Mouse (Mus musculus): ENCODE data around the gene Prrt2. TPM values are rescaled to one million over a fixed set of nuclear protein-coding genes. Genes with fewer than 3 reads are reported as not detected.

The Prrt2 gene
- polyA plus RNA-seq, 1 experiment from 2014 or later = 0.88 TPM

GRCm38 (mm10) chr7:127025556-127026160 is 4.6 kb upstream of the Prrt2 start:
- Histone ChIP-seq H3K27me3 (replicated peaks) (no peaks in the 10 kb centered on the region), H3K4me3 (peak overlapping the region; percentile 90), H3K9me3 (replicated peaks) (no peaks in the 10 kb centered on the region), H3K36me3 (peaks cover 69% of the 10 kb centered on the region), H3K4me2 (peak overlapping the region; percentile 98), H3K9ac (peak overlapping the region; percentile 100), H3K4me1 (peaks cover 75% of the 10 kb centered on the region), H3K27ac (peak overlapping the region; percentile 98)
- WGBS (ENCODE audit: insufficient replicate concordance) = under 1% methylated on average over 53 of the region's 65 CpGs
- no peak for ATAC-seq

GRCm38 (mm10) chr7:127024755-127025555 is 3.9 kb upstream of the Prrt2 start:
- Histone ChIP-seq H3K27ac (peak overlapping the region; percentile 98), H3K4me2 (peak overlapping the region; percentile 98), H3K9ac (peak overlapping the region; percentile 100), H3K27me3 (replicated peaks) (no peaks in the 10 kb centered on the region), H3K9me3 (replicated peaks) (no peaks in the 10 kb centered on the region), H3K36me3 (peaks cover 62% of the 10 kb centered on the region), H3K4me3 (peak overlapping the region; percentile 90), H3K4me1 (peaks cover 72% of the 10 kb centered on the region)
- WGBS (ENCODE audit: insufficient replicate concordance) = under 1% methylated on average over 30 of the region's 30 CpGs
- ATAC-seq = peak; percentile 32

GRCm38 (mm10) chr7:127023896-127024690 is 3.1 kb upstream of the Prrt2 start:
- Histone ChIP-seq H3K4me3 (peak overlapping the region; percentile 90), H3K9me3 (replicated peaks) (no peaks in the 10 kb centered on the region), H3K9ac (peak overlapping the region; percentile 100), H3K4me2 (peak overlapping the region; percentile 98), H3K36me3 (peaks cover 54% of the 10 kb centered on the region), H3K27ac (peak overlapping the region; percentile 98), H3K27me3 (replicated peaks) (no peaks in the 10 kb centered on the region), H3K4me1 (peaks cover 75% of the 10 kb centered on the region)
- no peak for ATAC-seq
- WGBS (ENCODE audit: insufficient replicate concordance) = 24% methylated on average over 19 of the region's 19 CpGs

- peak overlapping the region; percentile 98 for H3K4me2 ChIP-seq
- H3K27ac ChIP-seq = peak overlapping the region; percentile 98
- H3K36me3 ChIP-seq = peaks cover 46% of the 10 kb centered on the region
- no peaks in the 10 kb centered on the region for H3K9me3 ChIP-seq (replicated peaks)
- ATAC-seq = no peak
- WGBS (ENCODE audit: insufficient replicate concordance) = 81% methylated on average over 13 of the region's 13 CpGs
- H3K4me1 ChIP-seq = peaks cover 76% of the 10 kb centered on the region
- peak overlapping the region; percentile 100 for H3K9ac ChIP-seq
- H3K27me3 ChIP-seq (replicated peaks) = no peaks in the 10 kb centered on the region
- peak overlapping the region; percentile 90 for H3K4me3 ChIP-seq
These were observed 2.3 kb upstream of the Prrt2 start for GRCm38 (mm10) chr7:127023272-127023691.

DNA sequence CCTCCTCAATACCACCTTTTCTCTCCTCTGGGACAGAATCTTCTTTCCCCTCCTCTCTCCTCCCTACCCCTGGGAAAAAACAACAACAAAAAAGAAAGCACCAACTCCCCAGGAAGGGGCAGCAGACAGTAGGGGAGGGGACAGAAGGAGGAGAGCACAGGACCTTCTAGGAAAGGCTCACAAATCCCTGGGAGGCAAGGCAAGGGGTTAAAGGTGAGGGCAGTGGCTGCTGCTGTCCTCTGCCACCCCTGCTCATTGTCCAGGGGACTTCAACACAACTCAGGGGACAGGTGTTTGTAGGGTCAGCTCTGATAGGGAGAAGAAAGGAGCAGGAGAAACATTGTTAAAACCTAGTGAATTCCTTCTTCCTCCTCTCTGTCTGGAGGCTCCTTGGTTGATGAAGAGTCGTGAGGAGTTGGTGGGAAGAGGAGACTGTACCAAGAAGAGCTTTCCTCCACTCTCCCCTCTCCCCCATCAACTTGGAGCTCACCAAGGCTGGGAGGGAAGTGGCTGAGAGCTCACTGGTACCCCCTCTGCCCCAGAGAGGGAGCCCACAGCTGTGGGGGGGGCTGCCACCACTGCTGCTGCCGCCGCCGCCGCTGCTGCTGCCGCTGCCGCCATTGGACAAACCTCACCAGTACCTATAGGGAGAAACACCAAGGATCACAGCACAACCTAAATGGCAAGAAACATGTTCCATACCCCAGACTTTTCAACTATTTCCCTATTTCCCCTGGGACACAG is 1.7 kb upstream of the Prrt2 start:
- 87% methylated on average over 7 of the region's 7 CpGs for WGBS (ENCODE audit: insufficient replicate concordance)
- Histone ChIP-seq H3K4me3 (peak overlapping the region; percentile 90), H3K36me3 (peaks cover 40% of the 10 kb centered on the region), H3K4me1 (peaks cover 76% of the 10 kb centered on the region), H3K9me3 (replicated peaks) (no peaks in the 10 kb centered on the region), H3K9ac (peak overlapping the region; percentile 100), H3K4me2 (peak overlapping the region; percentile 98), H3K27me3 (replicated peaks) (no peaks in the 10 kb centered on the region), H3K27ac (peak overlapping the region; percentile 98; the same call in 1 of the 2 replicates)
- no peak for ATAC-seq

DNA sequence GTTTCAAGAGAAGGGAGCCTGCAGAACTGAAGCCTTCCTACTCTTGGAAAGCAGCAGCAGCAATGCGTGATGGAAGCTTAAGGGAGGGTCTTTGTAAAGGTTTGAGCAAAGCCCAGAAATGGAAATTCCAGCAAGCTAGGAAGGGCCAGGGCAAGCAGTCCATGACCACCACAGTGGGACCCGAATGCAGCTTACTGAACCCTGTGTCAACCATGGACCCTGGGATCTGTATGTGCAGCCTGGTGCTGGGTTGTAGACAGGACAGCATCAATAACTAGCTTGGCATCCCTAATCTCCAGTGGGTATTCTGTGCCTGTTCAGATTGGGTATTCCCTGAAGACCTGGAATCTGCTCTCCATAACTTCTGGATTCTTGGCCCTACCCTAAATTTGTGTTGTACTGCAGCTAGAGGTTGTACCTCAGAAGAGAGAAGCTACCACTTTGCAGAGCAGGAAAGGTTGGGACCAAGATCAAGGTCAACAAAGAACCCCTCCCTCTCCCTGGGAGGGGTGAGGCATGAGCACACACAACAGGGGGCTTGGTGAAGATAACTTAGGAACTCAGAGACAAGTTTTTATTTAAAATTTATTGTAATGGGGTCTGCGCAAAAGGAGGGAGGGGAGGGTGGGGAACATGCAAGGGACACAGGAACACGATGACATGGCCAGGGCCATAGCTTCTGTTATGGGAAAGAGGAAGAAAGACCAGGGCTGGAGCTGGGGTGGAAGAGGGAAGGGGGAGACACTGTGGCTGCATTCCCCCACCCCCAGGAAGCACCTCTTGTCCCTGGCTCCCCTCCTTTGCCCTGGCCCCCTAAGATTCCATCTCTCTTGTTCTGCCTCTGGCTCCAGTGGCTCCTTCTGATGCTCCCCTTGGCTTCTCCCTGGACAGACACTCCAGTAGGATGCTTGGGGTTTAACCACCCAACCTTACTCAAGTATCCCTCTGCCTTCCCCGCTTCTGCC is 834 bp upstream of the Prrt2 start:
- H3K9ac ChIP-seq = peak overlapping the region; percentile 100; the same call in 1 of the 2 replicates

DNA sequence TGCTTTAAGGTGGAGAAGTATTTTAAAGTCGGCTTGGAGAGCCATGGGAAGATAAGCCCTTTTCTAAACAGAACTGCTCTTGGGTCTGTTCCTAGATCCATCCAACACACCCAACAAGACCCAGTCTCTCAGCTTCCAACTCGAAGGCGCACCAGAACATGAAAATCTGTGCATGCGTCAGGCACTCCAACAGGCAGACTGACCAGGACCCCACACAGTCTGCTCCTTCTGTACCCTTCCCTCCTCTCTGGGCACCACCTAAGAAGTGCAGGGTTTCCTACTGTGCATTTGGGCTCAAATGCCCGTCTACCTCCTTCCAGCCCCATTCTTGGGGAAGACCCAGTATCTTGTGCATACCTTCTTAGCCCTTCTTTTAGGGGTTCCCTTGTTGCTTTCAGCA is 520 bp downstream of the Prrt2 start:
- Histone ChIP-seq H3K27ac (peak overlapping the region; percentile 50; the same call in 1 of the 2 replicates), H3K4me2 (peak overlapping the region; percentile 98), H3K4me3 (peak overlapping the region; percentile 34), H3K27me3 (replicated peaks) (no peaks in the 10 kb centered on the region), H3K36me3 (peaks cover 40% of the 10 kb centered on the region), H3K9ac (peak overlapping the region; percentile 60), H3K4me1 (peaks cover 84% of the 10 kb centered on the region), H3K9me3 (replicated peaks) (no peaks in the 10 kb centered on the region)
- 62% methylated on average over 5 of the region's 5 CpGs for WGBS (ENCODE audit: insufficient replicate concordance)
- no peak for ATAC-seq

More for the DNA sequence above, 834 bp upstream of the Prrt2 start:
- H3K4me3 ChIP-seq = peak overlapping the region; percentile 90
- H3K4me2 ChIP-seq = peak overlapping the region; percentile 98
- H3K27ac ChIP-seq = peak overlapping the region; percentile 98
- no peak for ATAC-seq
- H3K36me3 ChIP-seq = peaks cover 37% of the 10 kb centered on the region
- H3K4me1 ChIP-seq = peaks cover 77% of the 10 kb centered on the region
- WGBS (ENCODE audit: insufficient replicate concordance) = 42% methylated on average over 5 of the region's 5 CpGs
- no peaks in the 10 kb centered on the region for H3K27me3 ChIP-seq (replicated peaks)
- no peaks in the 10 kb centered on the region for H3K9me3 ChIP-seq (replicated peaks)

DNA sequence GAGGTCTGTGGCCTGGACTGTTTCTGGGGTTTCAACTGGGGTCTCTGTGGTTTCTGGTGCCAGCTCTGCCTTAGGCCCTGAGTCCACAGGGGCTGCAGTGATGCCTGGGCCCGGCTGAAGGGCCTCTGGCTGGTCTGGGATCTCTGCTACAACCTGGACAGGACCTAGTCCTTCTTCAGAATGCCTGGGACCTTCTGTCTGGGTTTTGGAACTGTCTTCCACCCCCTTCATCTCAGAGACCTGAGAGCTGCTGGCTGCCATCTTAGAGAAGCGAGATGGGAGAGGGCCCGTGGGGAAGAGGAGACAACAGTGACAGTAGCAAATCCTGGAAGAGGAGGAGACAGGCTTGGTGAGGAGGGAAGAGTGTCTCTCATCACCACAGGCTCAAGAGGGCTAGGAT is 980 bp downstream of the Prrt2 start:
- Histone ChIP-seq H3K4me3 (no peak overlapping the region), H3K4me2 (peak overlapping the region; percentile 98), H3K27me3 (replicated peaks) (no peaks in the 10 kb centered on the region), H3K27ac (0 out of 2 replicates have a peak overlapping the region, but pooled peaks have one; percentile 50), H3K4me1 (peaks cover 84% of the 10 kb centered on the region), H3K36me3 (peaks cover 40% of the 10 kb centered on the region), H3K9me3 (replicated peaks) (no peaks in the 10 kb centered on the region), H3K9ac (0 out of 2 replicates have a peak overlapping the region, but pooled peaks have one; percentile 9)
- 68% methylated on average over 3 of the region's 3 CpGs for WGBS (ENCODE audit: insufficient replicate concordance)
- ATAC-seq = no peak

- WGBS (ENCODE audit: insufficient replicate concordance) = 74% methylated on average over 14 of the region's 14 CpGs
- no peaks in the 10 kb centered on the region for H3K27me3 ChIP-seq (replicated peaks)
- 0 out of 2 replicates have a peak overlapping the region, but pooled peaks have one; percentile 50 for H3K27ac ChIP-seq
- no peak for ATAC-seq
- H3K36me3 ChIP-seq = peaks cover 40% of the 10 kb centered on the region
- no peaks in the 10 kb centered on the region for H3K9me3 ChIP-seq (replicated peaks)
- peak overlapping the region; percentile 98 for H3K4me2 ChIP-seq
- H3K9ac ChIP-seq = no peak overlapping the region
- H3K4me1 ChIP-seq = peaks cover 84% of the 10 kb centered on the region
- no peak overlapping the region for H3K4me3 ChIP-seq
These were observed 1.6 kb downstream of the Prrt2 start for GRCm38 (mm10) chr7:127019306-127019960.

Data from liver, embryonic 12.5 days (tissue).